Mouse (Mus musculus) neural tube, embryonic 15.5 days (tissue): ENCODE measurements around the gene Ndel1. TPM values are rescaled to one million over a fixed set of nuclear protein-coding genes. Genes with fewer than 3 reads are reported as not detected.
"Not testable (repeated sequence)": the region's sequence is repeated elsewhere in the genome, so short reads cannot be mapped to it uniquely, and the experiment has no call there.

Source experiments
- ATAC-seq: fragments of 200-750 bp; cut with Nextera tagmentation; 2 replicates; pipeline ENCODE4 v1.8.0; 2017; ENCODE audit warnings: mild to moderate bottlenecking, moderate TSS enrichment, moderate library complexity; ENCODE audit not compliant: low FRiP score
- H3K27ac ChIP-seq: fragments of 300-500 bp; sonication (generic); replicated peaks from 2 replicates; pipeline ENCODE4 v1.5.1; 2015; ENCODE audit warnings: mild to moderate bottlenecking, inconsistent platforms
- H3K27me3 ChIP-seq: fragments of 300-500 bp; sonication (generic); replicated peaks from 2 replicates; pipeline ENCODE4 v1.6.1; 2015; ENCODE audit warnings: inconsistent platforms
- H3K36me3 ChIP-seq: fragments of 300-500 bp; sonication (generic); 2 replicates; pipeline ENCODE4 v1.6.1; 2015; ENCODE audit warnings: inconsistent platforms
- H3K4me1 ChIP-seq: fragments of 300-500 bp; sonication (generic); 2 replicates; pipeline ENCODE4 v1.6.1; 2015; ENCODE audit warnings: inconsistent platforms
- H3K4me2 ChIP-seq: fragments of 300-500 bp; sonication (generic); 2 replicates; pipeline ENCODE4 v1.6.1; 2015; ENCODE audit warnings: inconsistent platforms, mild to moderate bottlenecking, moderate library complexity
- H3K4me3 ChIP-seq: fragments of 300-500 bp; sonication (generic); replicated peaks from 2 replicates; pipeline ENCODE4 v1.5.1; 2015; ENCODE audit warnings: mild to moderate bottlenecking, inconsistent platforms
- H3K9ac ChIP-seq: fragments of 300-500 bp; sonication (generic); replicated peaks from 2 replicates; pipeline ENCODE4 v1.6.1; 2015; ENCODE audit warnings: mild to moderate bottlenecking, inconsistent platforms
- H3K9me3 ChIP-seq: fragments of 300-500 bp; sonication (generic); replicated peaks from 2 replicates; pipeline ENCODE4 v1.6.1; 2016; ENCODE audit warnings: inconsistent platforms
- WGBS: fragments of 180-500 bp; shearing (Covaris S2); methylation state at CpG from one replicate; pipeline ENCODE4 v1.1.7; 2015; ENCODE audit warnings: mixed read lengths; 5-methylcytosine and 5-hydroxymethylcytosine counted together
- polyA plus RNA-seq: library from polyadenylated mRNA; unstranded; fragments of >200 nt; fragmentation: Nextera tagmentation; extraction: Ambion mirVana; gene quantifications from 2 replicates; pipeline ENCODE4 v1.2.1, GENCODE M21; 2015

Ndel1 gene
- polyA plus RNA-seq, 1 experiment from 2014 or later, result 115 TPM

- WGBS, result 95% methylated on average over 3 of the region's 3 CpGs
- H3K9ac ChIP-seq, result no peak overlapping the region
- no peak overlapping the region for H3K4me3 ChIP-seq
- no peaks in the 10 kb centered on the region for H3K4me1 ChIP-seq
- ATAC-seq, result no peak
- H3K36me3 ChIP-seq, result peaks cover 64% of the 10 kb centered on the region
- H3K27me3 ChIP-seq, result no peaks in the 10 kb centered on the region
- H3K9me3 ChIP-seq, result no peaks in the 10 kb centered on the region
- H3K27ac ChIP-seq, result no peak overlapping the region
- H3K4me2 ChIP-seq, result no peak overlapping the region
Measured at GRCm38 (mm10) chr11:68835034-68835433, 36.6 kb downstream of the Ndel1 start.

DNA sequence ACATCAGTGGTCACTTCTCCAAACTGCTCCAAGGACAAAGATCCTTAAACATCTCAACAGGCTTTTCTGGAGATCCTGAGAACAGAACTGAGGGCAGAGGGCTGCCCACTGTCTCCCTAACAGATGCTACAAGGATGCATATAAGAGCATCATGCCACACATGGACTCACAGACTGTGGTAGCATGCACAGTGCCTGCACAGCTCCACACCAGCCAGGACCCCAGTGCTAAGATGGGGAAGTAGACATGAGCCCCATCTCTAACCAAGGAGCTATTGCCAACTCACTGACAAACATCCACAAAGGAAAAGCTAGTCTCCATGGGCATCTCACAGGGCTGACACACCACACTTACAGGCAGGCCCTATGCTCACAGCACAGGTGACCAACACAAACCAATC, 38.1 kb downstream of the Ndel1 start:
- no peak for ATAC-seq
- Histone ChIP-seq H3K27me3 (no peaks in the 10 kb centered on the region), H3K4me2 (no peak overlapping the region), H3K27ac (no peak overlapping the region), H3K9me3 (no peaks in the 10 kb centered on the region), H3K36me3 (peaks cover 63% of the 10 kb centered on the region), H3K4me1 (no peaks in the 10 kb centered on the region), H3K9ac (no peak overlapping the region), H3K4me3 (no peak overlapping the region)

- WGBS, result 76% methylated on average over 4 of the region's 4 CpGs
Measured at GRCm38 (mm10) chr11:68832793-68833192, 38.9 kb downstream of the Ndel1 start.

DNA sequence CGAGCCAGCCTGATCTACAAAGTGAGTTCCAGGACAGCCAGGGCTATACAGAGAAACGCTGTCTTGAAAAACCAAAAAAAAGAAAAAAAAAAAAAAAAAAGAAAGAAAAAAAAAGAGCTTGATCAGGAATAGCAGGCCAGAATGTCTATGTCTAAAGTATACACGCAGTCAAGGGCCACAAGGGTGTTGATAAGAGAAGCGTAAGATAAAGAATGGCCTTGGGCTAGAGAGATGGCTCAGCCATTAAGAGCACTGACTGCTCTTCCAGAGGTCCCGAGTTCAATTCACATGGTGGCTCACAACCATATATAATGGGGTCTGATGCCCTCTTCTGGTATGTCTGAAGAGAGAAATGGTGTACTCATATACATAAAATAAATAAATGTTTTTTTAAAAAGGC, 40.1 kb downstream of the Ndel1 start:
- 97% methylated on average over 5 of the region's 5 CpGs for WGBS
- H3K4me1 ChIP-seq, H3K27ac ChIP-seq, H3K9ac ChIP-seq, H3K4me3 ChIP-seq, ATAC-seq, H3K27me3 ChIP-seq, H3K9me3 ChIP-seq, H3K4me2 ChIP-seq: not testable (repeated sequence)
- H3K36me3 ChIP-seq, result peaks cover 75% of the 10 kb centered on the region

More at GRCm38 (mm10) chr11:68832793-68833192, 38.9 kb downstream of the Ndel1 start:
- ATAC-seq, result no peak
- Histone ChIP-seq H3K4me2 (no peak overlapping the region), H3K27ac (no peak overlapping the region), H3K4me3 (no peak overlapping the region), H3K9me3 (no peaks in the 10 kb centered on the region), H3K9ac (no peak overlapping the region), H3K36me3 (peaks cover 67% of the 10 kb centered on the region), H3K4me1 (no peaks in the 10 kb centered on the region), H3K27me3 (no peaks in the 10 kb centered on the region)

DNA sequence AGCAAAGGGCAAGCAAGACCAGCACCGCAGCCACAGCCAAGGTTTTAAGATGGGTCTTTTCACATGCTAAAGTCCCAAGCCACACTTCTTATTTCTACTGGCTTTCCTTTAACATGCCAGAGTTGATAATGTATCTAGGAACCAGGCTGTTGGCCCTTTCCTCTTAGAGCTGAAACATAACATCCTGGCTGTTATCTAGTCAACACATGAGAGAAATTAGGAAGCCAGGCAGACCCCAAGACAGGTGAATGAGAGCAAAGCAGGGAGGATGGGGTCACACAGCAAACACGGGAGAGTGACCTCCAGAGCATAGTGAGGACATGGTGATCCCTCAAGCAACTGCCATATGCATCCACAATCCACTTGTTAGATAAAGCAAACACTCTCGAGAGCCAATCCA, 44.9 kb downstream of the Ndel1 start:
- H3K4me2 ChIP-seq, result no peak overlapping the region
- ATAC-seq, result no peak

DNA sequence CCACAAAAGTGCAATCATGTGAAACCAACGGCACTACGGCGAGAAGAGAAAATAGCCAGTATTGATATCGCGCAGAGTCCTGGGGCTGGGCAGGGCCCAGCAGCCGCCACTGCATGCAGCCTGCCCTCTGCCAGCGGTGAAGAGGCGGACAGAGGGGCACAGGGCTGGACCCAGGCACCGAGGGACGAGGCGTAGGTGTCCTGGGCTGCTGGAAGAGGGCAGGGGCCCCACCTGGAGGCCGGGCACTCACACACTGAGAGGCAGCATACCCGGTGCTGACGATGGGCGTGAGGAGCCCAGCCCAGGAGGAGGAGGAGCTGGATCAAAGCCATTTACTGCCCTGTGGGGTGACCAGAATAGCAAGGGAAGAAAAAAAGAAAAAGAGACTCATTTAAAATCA, 49.3 kb downstream of the Ndel1 start:
- H3K27me3 ChIP-seq, result no peaks in the 10 kb centered on the region
- H3K9me3 ChIP-seq, result no peaks in the 10 kb centered on the region
- no peaks in the 10 kb centered on the region for H3K4me1 ChIP-seq
- H3K4me3 ChIP-seq, result no peak overlapping the region
- no peak overlapping the region for H3K4me2 ChIP-seq
- 77% methylated on average over 15 of the region's 15 CpGs for WGBS
- H3K27ac ChIP-seq, result no peak overlapping the region
- ATAC-seq, result no peak
- H3K9ac ChIP-seq, result no peak overlapping the region
- peaks cover 51% of the 10 kb centered on the region for H3K36me3 ChIP-seq

More for the DNA sequence above, 44.9 kb downstream of the Ndel1 start:
- no peak overlapping the region for H3K4me3 ChIP-seq
- no peaks in the 10 kb centered on the region for H3K9me3 ChIP-seq
- H3K27me3 ChIP-seq, result no peaks in the 10 kb centered on the region
- no peaks in the 10 kb centered on the region for H3K4me1 ChIP-seq
- H3K36me3 ChIP-seq, result peaks cover 58% of the 10 kb centered on the region
- no peak overlapping the region for H3K27ac ChIP-seq
- no peak overlapping the region for H3K9ac ChIP-seq
- WGBS, result 83% methylated on average over 3 of the region's 3 CpGs

GRCm38 (mm10) chr11:68819226-68819805, 52.3 kb downstream of the Ndel1 start:
- peaks cover 56% of the 10 kb centered on the region for H3K36me3 ChIP-seq
- no peaks in the 10 kb centered on the region for H3K4me1 ChIP-seq
- WGBS, result 84% methylated on average over 14 of the region's 14 CpGs
- no peak overlapping the region; the same call in 1 of the 2 replicates for H3K27ac ChIP-seq
- H3K4me3 ChIP-seq, result no peak overlapping the region
- no peaks in the 10 kb centered on the region for H3K9me3 ChIP-seq
- no peaks in the 10 kb centered on the region for H3K27me3 ChIP-seq
- no peak for ATAC-seq
- no peak overlapping the region for H3K9ac ChIP-seq
- no peak overlapping the region for H3K4me2 ChIP-seq

GRCm38 (mm10) chr11:68818416-68818815, 53.2 kb downstream of the Ndel1 start:
- WGBS, result 93% methylated on average over 8 of the region's 8 CpGs
- Histone ChIP-seq H3K36me3 (peaks cover 64% of the 10 kb centered on the region), H3K9me3 (no peaks in the 10 kb centered on the region), H3K27ac (no peak overlapping the region), H3K4me1 (no peaks in the 10 kb centered on the region), H3K4me2 (no peak overlapping the region), H3K27me3 (no peaks in the 10 kb centered on the region), H3K9ac (no peak overlapping the region), H3K4me3 (no peak overlapping the region)
- no peak for ATAC-seq

- no peak for ATAC-seq
- H3K27ac ChIP-seq, result no peak overlapping the region
- H3K4me1 ChIP-seq, result no peaks in the 10 kb centered on the region
- WGBS, result 83% methylated on average over 9 of the region's 9 CpGs
- H3K36me3 ChIP-seq, result peaks cover 91% of the 10 kb centered on the region
- H3K9me3 ChIP-seq, result no peaks in the 10 kb centered on the region
- no peak overlapping the region for H3K9ac ChIP-seq
- no peaks in the 10 kb centered on the region for H3K27me3 ChIP-seq
- H3K4me2 ChIP-seq, result no peak overlapping the region
- H3K4me3 ChIP-seq, result no peak overlapping the region
Measured at GRCm38 (mm10) chr11:68811881-68812577, 59.6 kb downstream of the Ndel1 start.

GRCm38 (mm10) chr11:68807787-68808186, 63.9 kb downstream of the Ndel1 start:
- WGBS, result 36% methylated on average over 6 of the region's 6 CpGs
- no peak for ATAC-seq

GRCm38 (mm10) chr11:68805148-68805547, 66.5 kb downstream of the Ndel1 start:
- no peak for ATAC-seq
- WGBS, result 71% methylated on average over 4 of the region's 4 CpGs
- Histone ChIP-seq H3K9ac (no peak overlapping the region), H3K36me3 (peaks cover 96% of the 10 kb centered on the region), H3K4me3 (no peak overlapping the region), H3K27me3 (no peaks in the 10 kb centered on the region), H3K4me1 (no peaks in the 10 kb centered on the region), H3K27ac (no peak overlapping the region), H3K4me2 (no peak overlapping the region), H3K9me3 (no peaks in the 10 kb centered on the region)

More at GRCm38 (mm10) chr11:68807787-68808186, 63.9 kb downstream of the Ndel1 start:
- peaks cover 94% of the 10 kb centered on the region for H3K36me3 ChIP-seq
- no peak overlapping the region for H3K4me3 ChIP-seq
- no peak overlapping the region for H3K4me2 ChIP-seq
- H3K9me3 ChIP-seq, result no peaks in the 10 kb centered on the region
- no peak overlapping the region for H3K27ac ChIP-seq
- no peaks in the 10 kb centered on the region for H3K4me1 ChIP-seq
- no peak overlapping the region for H3K9ac ChIP-seq
- no peaks in the 10 kb centered on the region for H3K27me3 ChIP-seq

- Histone ChIP-seq H3K27me3 (no peaks in the 10 kb centered on the region), H3K4me2 (no peak overlapping the region), H3K9me3 (no peaks in the 10 kb centered on the region), H3K4me1 (no peaks in the 10 kb centered on the region), H3K9ac (no peak overlapping the region), H3K4me3 (no peak overlapping the region), H3K27ac (no peak overlapping the region), H3K36me3 (peaks cover 95% of the 10 kb centered on the region)
- 93% methylated on average over 10 of the region's 10 CpGs for WGBS
- no peak for ATAC-seq
Measured at GRCm38 (mm10) chr11:68798258-68798657, 73.4 kb downstream of the Ndel1 start.
